Mouse (Mus musculus) left cerebral cortex, adult 8-10 months (tissue): ENCODE measurements around the gene Palm. TPM values are rescaled to one million over a fixed set of nuclear protein-coding genes. Genes with fewer than 3 reads are reported as not detected.

Experiments used
- DNase-seq, 2 experiments: peaks; one replicate each; pipeline ENCODE4 v3.0.0; 2022; ENCODE audit warnings: low spot score in 2 of 2
- total RNA-seq, 4 experiments: library from RNA; stranded (reverse); gene quantifications; 2 replicates each; pipeline ENCODE4 v1.2.4; 2022

Gene Palm
- total RNA-seq, 4 experiments from 2014 or later: 265 to 281 (median 267) TPM

GRCm38 (mm10) chr10:79822372-79822771, 29.0 kb downstream of the Palm start:
- DNase-seq: no peak

- DNase-seq: no peak
Measured at GRCm38 (mm10) chr10:79823011-79823410, 29.6 kb downstream of the Palm start.

GRCm38 (mm10) chr10:79824413-79824812, 31.0 kb downstream of the Palm start:
- no peak for DNase-seq

GRCm38 (mm10) chr10:79831583-79831982, 38.2 kb downstream of the Palm start:
- no peak for DNase-seq

- DNase-seq: no peak
Measured at GRCm38 (mm10) chr10:79832026-79832785, 38.8 kb downstream of the Palm start.

GRCm38 (mm10) chr10:79832786-79833181, 39.4 kb downstream of the Palm start:
- no peak for DNase-seq

GRCm38 (mm10) chr10:79834769-79835398, 41.5 kb downstream of the Palm start:
- peak in 1 of 2 experiments; percentile 68 for DNase-seq

- no peak for DNase-seq
Measured at GRCm38 (mm10) chr10:79836918-79837317, 43.5 kb downstream of the Palm start.

GRCm38 (mm10) chr10:79838151-79838550, 44.8 kb downstream of the Palm start:
- no peak for DNase-seq

- no peak for DNase-seq
Measured at GRCm38 (mm10) chr10:79840091-79840490, 46.7 kb downstream of the Palm start.

GRCm38 (mm10) chr10:79840644-79841551, 47.5 kb downstream of the Palm start:
- DNase-seq: peak; percentile 53 to 80

- no peak for DNase-seq
Measured at GRCm38 (mm10) chr10:79842322-79842721, 49.0 kb downstream of the Palm start.

GRCm38 (mm10) chr10:79843476-79843875, 50.1 kb downstream of the Palm start:
- DNase-seq: no peak

GRCm38 (mm10) chr10:79846553-79846952, 53.2 kb downstream of the Palm start:
- DNase-seq: no peak

- no peak for DNase-seq
Measured at GRCm38 (mm10) chr10:79849941-79850628, 56.7 kb downstream of the Palm start.

- DNase-seq: no peak
Measured at GRCm38 (mm10) chr10:79851653-79852052, 58.3 kb downstream of the Palm start.

- DNase-seq: no peak
Measured at GRCm38 (mm10) chr10:79852107-79852789, 58.9 kb downstream of the Palm start.

GRCm38 (mm10) chr10:79852827-79853226, 59.5 kb downstream of the Palm start:
- DNase-seq: no peak

- peak; percentile 69 to 80 for DNase-seq
Measured at GRCm38 (mm10) chr10:79853392-79853791, 60.0 kb downstream of the Palm start.
